Mouse (Mus musculus): ENCODE measurements around the gene Irgc1. TPM values are rescaled to one million over a fixed set of nuclear protein-coding genes. Genes with fewer than 3 reads are reported as not detected.

The Irgc1 gene
- total and polyA plus RNA-seq, 3 experiments: 0.09 to 2.0 (median 0.33) TPM

GRCm38 (mm10) chr7:24423107-24423763, 28.9 kb downstream of the Irgc1 start:
- TF ChIP-seq GATA2 (IDR thresholded peaks at IDR 0.05; ENCODE audit: borderline replicate concordance, low read depth, low read length) (no peak), TAL1 (conservative IDR thresholded peaks at IDR 0.05; ENCODE audit: low read depth, low read length) (no peak), CTCF (IDR thresholded peaks at IDR 0.05; ENCODE audit: low read depth, low read length) (no peak), GATA1 (IDR thresholded peaks at IDR 0.05; ENCODE audit: borderline replicate concordance, low read length) (no peak), POLR2AphosphoS5 (IDR thresholded peaks at IDR 0.05; ENCODE audit: insufficient replicate concordance, low read depth, low read length) (no peak)
- ATAC-seq (ENCODE audit: extremely low read depth, insufficient number of reproducible peaks, low FRiP score, poor library complexity, severe bottlenecking) (no peak), DNase-seq (ENCODE audit: low spot score) (no peak)
- no peaks in the 10 kb centered on the region for H3K9me3 ChIP-seq (replicated peaks)
- peaks cover 65% of the 10 kb centered on the region for H3K36me3 ChIP-seq (replicated peaks)
- H3K27me3 ChIP-seq (ENCODE audit: insufficient read depth, low read length): no peaks in the 10 kb centered on the region
- no peaks in the 10 kb centered on the region for H3K4me1 ChIP-seq (ENCODE audit: insufficient read depth, low read depth, low read length)
- no peak overlapping the region for H3K4me3 ChIP-seq (ENCODE audit: low read depth, low read length)

GRCm38 (mm10) chr7:24422251-24422650, 29.8 kb downstream of the Irgc1 start:
- Histone ChIP-seq H3K36me3 (replicated peaks) (peaks cover 73% of the 10 kb centered on the region), H3K9me3 (replicated peaks) (no peaks in the 10 kb centered on the region), H3K4me3 (ENCODE audit: low read depth, low read length) (no peak overlapping the region), H3K27me3 (ENCODE audit: insufficient read depth, low read length) (no peaks in the 10 kb centered on the region), H3K4me1 (ENCODE audit: insufficient read depth, low read depth, low read length) (no peaks in the 10 kb centered on the region)
- ATAC-seq (ENCODE audit: extremely low read depth, insufficient number of reproducible peaks, low FRiP score, poor library complexity, severe bottlenecking) (no peak), DNase-seq (ENCODE audit: low spot score) (no peak)
- TF ChIP-seq CTCF (IDR thresholded peaks at IDR 0.05; ENCODE audit: low read depth, low read length) (no peak), TAL1 (conservative IDR thresholded peaks at IDR 0.05; ENCODE audit: low read depth, low read length) (no peak), POLR2AphosphoS5 (IDR thresholded peaks at IDR 0.05; ENCODE audit: insufficient replicate concordance, low read depth, low read length) (no peak), GATA1 (IDR thresholded peaks at IDR 0.05; ENCODE audit: borderline replicate concordance, low read length) (no peak), GATA2 (IDR thresholded peaks at IDR 0.05; ENCODE audit: borderline replicate concordance, low read depth, low read length) (no peak)

DNA sequence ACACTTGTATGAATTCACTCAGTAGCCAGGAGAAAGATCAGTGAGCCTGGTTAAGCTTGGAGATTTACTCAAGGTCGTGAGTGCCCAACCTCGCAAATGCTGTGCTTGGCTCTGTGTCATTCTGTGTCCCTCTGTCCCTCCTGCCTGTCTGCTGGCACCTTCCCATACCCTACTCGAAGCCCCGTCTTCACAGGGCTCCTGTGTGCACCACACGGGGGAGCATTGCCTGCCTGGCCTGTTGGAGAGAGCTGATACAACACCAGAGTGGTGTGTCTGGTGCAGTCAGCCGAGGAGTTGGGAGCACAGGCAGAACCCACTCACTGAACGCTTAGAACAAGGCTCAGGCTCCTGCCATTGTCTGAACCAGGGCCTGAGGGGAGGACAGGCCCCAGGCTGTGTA, 30.4 kb downstream of the Irgc1 start:
- no peak for ATAC-seq (ENCODE audit: extremely low read depth, insufficient number of reproducible peaks, low FRiP score, poor library complexity, severe bottlenecking)
- H3K9me3 ChIP-seq (replicated peaks): no peaks in the 10 kb centered on the region
- no peaks in the 10 kb centered on the region for H3K4me1 ChIP-seq (ENCODE audit: insufficient read depth, low read depth, low read length)
- peaks cover 79% of the 10 kb centered on the region for H3K36me3 ChIP-seq (replicated peaks)
- no peak overlapping the region for H3K4me3 ChIP-seq (ENCODE audit: low read depth, low read length)
- H3K27me3 ChIP-seq (ENCODE audit: insufficient read depth, low read length): no peaks in the 10 kb centered on the region
- DNase-seq (ENCODE audit: low spot score): no peak
- no peak for TF ChIP-seq TAL1 (conservative IDR thresholded peaks at IDR 0.05; ENCODE audit: low read depth, low read length)
- no peak for TF ChIP-seq GATA2 (IDR thresholded peaks at IDR 0.05; ENCODE audit: borderline replicate concordance, low read depth, low read length)
- TF ChIP-seq GATA1 (IDR thresholded peaks at IDR 0.05; ENCODE audit: borderline replicate concordance, low read length): no peak
- no peak for TF ChIP-seq POLR2AphosphoS5 (IDR thresholded peaks at IDR 0.05; ENCODE audit: insufficient replicate concordance, low read depth, low read length)
- TF ChIP-seq CTCF (IDR thresholded peaks at IDR 0.05; ENCODE audit: low read depth, low read length): no peak

- TF ChIP-seq TAL1 (conservative IDR thresholded peaks at IDR 0.05; ENCODE audit: low read depth, low read length) (no peak), CTCF (IDR thresholded peaks at IDR 0.05; ENCODE audit: low read depth, low read length) (no peak), POLR2AphosphoS5 (IDR thresholded peaks at IDR 0.05; ENCODE audit: insufficient replicate concordance, low read depth, low read length) (no peak), GATA2 (IDR thresholded peaks at IDR 0.05; ENCODE audit: borderline replicate concordance, low read depth, low read length) (no peak), GATA1 (IDR thresholded peaks at IDR 0.05; ENCODE audit: borderline replicate concordance, low read length) (no peak)
- no peak overlapping the region for H3K4me3 ChIP-seq (ENCODE audit: low read depth, low read length)
- peaks cover 97% of the 10 kb centered on the region for H3K36me3 ChIP-seq (replicated peaks)
- H3K27me3 ChIP-seq (ENCODE audit: insufficient read depth, low read length): no peaks in the 10 kb centered on the region
- no peaks in the 10 kb centered on the region for H3K4me1 ChIP-seq (ENCODE audit: insufficient read depth, low read depth, low read length)
- no peak for ATAC-seq (ENCODE audit: extremely low read depth, insufficient number of reproducible peaks, low FRiP score, poor library complexity, severe bottlenecking)
- H3K9me3 ChIP-seq (replicated peaks): no peaks in the 10 kb centered on the region
- no peak for DNase-seq (ENCODE audit: low spot score)
Observed at GRCm38 (mm10) chr7:24419579-24419978, 32.5 kb downstream of the Irgc1 start.

DNA sequence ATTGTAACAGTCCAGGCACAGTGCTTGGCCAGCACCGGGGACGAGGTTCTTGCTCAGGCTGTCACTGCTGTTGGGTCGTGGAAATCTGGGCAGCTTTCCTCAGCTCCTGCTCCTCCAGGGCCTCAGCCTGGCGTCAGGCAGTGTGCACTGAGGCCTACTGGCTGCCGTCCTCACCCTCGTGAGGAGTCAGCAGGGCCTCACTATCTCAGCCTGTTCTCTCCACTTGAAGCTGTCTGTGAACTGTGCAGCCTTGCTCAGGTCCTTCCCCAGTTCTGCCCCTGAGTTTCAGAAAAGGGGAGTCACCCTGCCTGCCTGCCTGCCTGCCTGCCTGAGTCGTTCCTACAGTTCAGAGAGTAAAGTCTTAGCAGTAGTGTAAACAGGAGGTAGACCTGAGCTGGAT, 36.8 kb downstream of the Irgc1 start:
- Histone ChIP-seq H3K9me3 (replicated peaks) (no peaks in the 10 kb centered on the region), H3K36me3 (replicated peaks) (peaks cover 94% of the 10 kb centered on the region), H3K4me3 (ENCODE audit: low read depth, low read length) (no peak overlapping the region), H3K27me3 (ENCODE audit: insufficient read depth, low read length) (no peaks in the 10 kb centered on the region), H3K4me1 (ENCODE audit: insufficient read depth, low read depth, low read length) (no peaks in the 10 kb centered on the region)
- DNase-seq (ENCODE audit: low spot score) (no peak), ATAC-seq (ENCODE audit: extremely low read depth, insufficient number of reproducible peaks, low FRiP score, poor library complexity, severe bottlenecking) (no peak)
- TF ChIP-seq POLR2AphosphoS5 (IDR thresholded peaks at IDR 0.05; ENCODE audit: insufficient replicate concordance, low read depth, low read length): no peak
- no peak for TF ChIP-seq CTCF (IDR thresholded peaks at IDR 0.05; ENCODE audit: low read depth, low read length)
- no peak for TF ChIP-seq GATA1 (IDR thresholded peaks at IDR 0.05; ENCODE audit: borderline replicate concordance, low read length)
- TF ChIP-seq GATA2 (IDR thresholded peaks at IDR 0.05; ENCODE audit: borderline replicate concordance, low read depth, low read length): no peak
- no peak for TF ChIP-seq TAL1 (conservative IDR thresholded peaks at IDR 0.05; ENCODE audit: low read depth, low read length)

- DNase-seq (ENCODE audit: low spot score) (no peak), ATAC-seq (ENCODE audit: extremely low read depth, insufficient number of reproducible peaks, low FRiP score, poor library complexity, severe bottlenecking) (no peak; the same call in 1 of the 2 replicates)
- no peaks in the 10 kb centered on the region for H3K9me3 ChIP-seq (replicated peaks)
- peaks cover 93% of the 10 kb centered on the region for H3K36me3 ChIP-seq (replicated peaks)
- no peaks in the 10 kb centered on the region for H3K27me3 ChIP-seq (ENCODE audit: insufficient read depth, low read length)
- H3K4me3 ChIP-seq (ENCODE audit: low read depth, low read length): no peak overlapping the region
- H3K4me1 ChIP-seq (ENCODE audit: insufficient read depth, low read depth, low read length): no peaks in the 10 kb centered on the region
- TF ChIP-seq CTCF (IDR thresholded peaks at IDR 0.05; ENCODE audit: low read depth, low read length): no peak
- TF ChIP-seq TAL1 (conservative IDR thresholded peaks at IDR 0.05; ENCODE audit: low read depth, low read length): no peak
- no peak for TF ChIP-seq POLR2AphosphoS5 (IDR thresholded peaks at IDR 0.05; ENCODE audit: insufficient replicate concordance, low read depth, low read length)
- TF ChIP-seq GATA2 (IDR thresholded peaks at IDR 0.05; ENCODE audit: borderline replicate concordance, low read depth, low read length): no peak
- no peak for TF ChIP-seq GATA1 (IDR thresholded peaks at IDR 0.05; ENCODE audit: borderline replicate concordance, low read length)
Observed at GRCm38 (mm10) chr7:24413630-24414029, 38.5 kb downstream of the Irgc1 start.
